Mouse (Mus musculus) T-helper 1 cell (primary cell): Measurements from ENCODE around the gene Gm13889.

Experiments
- in situ Hi-C: fragments of 300-600 bp; cut with MboI, MseI; formaldehyde crosslinking; loops from one replicate; pipeline ENCODE4 v1.15.1; 2025; ENCODE audit warnings: high pct_unique_total_duplicates

Gm13889 gene

DNA sequence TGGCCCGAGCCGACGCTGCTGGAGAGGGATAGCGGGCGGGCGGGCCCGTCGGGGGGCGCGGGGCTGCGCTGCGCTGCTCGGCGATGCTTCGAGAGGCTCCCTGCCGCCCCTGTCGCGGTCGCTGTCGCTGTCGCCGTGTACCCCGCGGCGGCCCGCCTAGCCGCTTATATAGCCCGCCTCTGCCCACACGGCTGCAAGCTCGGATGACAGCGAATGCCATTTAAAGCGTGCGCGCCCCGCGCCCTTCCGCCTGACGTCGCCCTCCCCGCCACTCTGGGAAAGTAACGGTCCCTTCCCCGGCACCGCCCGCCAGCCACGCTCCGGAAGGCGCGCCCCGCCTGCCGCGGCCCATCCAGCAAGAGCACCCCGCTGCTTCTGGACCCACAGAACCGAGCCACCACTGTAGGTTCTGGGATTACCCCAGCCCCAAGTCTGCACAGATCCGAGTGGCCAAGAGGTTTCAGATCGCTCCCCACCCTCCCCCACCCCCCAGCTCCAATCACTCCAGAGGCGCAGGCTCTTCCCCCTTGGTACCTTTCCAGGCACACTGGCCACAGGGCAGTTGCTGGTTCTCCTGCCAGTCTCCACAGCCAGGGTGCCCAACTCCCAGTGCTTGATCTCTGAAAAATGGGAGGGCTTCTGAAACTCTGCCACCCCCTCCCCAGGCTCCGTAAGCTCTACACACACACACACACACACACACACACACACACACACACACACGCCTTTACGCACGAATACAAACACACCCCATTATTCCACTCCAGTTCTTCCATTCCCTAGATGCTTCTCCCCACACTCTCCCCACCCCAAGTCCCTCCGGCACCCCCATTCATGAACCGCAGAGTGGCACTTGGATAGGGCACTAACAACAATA is at the start of gene Gm13889:
TSS of gene Gm13889 (minus strand) at position 294 of the 877 bp plus-strand sequence.
- in situ Hi-C loops, result no loop called here

DNA sequence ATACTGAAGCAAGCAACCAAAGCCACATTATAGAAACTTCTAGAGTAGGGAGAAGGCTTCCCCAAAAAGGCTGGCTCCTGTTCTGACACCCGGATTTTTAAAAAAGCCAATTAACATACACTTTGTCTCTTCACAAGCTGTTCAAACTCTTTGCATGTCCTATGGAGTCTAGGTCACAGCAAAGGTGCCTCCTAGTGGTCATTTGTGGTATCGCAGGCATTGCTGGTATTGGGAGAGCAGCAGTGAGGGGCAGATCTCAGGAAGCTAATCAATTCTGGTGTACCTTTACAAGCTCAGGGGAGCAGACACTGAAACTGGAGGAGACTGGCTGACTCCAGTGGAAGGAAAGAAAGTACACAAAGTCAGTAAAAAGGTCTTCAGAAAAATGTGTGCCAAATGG is 45.3 kb upstream of the Gm13889 start:
- in situ Hi-C loops, result no loop called here

DNA sequence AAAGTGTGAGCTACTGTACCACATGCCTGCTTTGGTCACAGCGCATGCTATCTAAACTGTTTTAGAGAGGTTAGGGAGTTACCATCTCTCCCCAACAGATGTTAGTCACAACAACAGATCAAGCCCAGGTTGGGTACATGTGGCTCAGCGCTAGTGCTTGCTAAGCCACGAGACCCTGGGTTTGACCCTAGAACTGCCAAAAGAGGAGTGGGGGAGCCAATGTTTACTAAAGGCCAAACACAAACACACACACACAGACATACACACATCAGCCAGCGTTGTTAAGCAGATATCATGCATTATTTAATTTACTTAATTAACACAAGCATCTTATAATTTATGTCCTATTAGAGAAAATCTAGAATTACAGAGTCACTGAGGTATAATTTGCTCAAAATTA is 44.9 kb upstream of the Gm13889 start:
- in situ Hi-C loops, result no loop called here

DNA sequence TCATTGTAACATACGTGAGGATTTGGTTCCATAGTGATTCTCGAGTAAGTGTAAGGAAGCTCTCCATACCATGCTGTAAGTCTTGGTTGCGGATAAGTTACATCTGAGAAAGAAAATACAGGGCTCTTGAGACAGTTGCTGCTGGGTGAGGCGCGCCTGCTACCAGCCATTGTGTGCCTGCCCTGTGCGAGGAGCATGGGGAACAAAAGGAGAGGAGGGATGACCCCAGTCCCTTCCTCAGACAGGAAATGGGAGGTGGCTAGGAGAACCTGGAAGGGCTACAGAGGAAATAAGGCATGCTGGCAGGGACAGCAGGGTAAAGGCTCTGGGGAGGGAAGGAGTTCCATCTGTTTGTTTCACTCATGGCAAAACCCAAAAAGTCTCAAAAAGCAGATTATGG is 44.4 kb upstream of the Gm13889 start:
- in situ Hi-C loops, result no loop called here

DNA sequence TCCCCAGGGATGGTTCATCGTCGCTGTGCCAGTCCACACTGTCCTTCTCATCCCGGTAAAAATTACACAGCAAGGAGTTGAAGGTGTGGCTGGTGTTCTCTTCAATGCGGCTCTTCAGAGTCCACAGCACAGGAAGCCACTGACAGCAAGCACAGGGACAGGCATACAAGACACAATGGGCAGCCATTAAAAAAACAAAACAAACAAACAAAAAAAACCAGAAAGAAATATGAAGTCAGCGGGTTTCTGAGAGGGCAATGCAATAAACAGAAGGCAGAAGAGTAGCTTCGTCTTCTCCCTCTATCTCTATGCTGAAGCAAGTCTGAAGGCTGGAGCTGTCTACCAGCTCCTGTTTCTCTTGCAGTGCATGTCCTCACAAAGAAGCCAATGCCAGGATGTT is 39.3 kb upstream of the Gm13889 start, which contains the start of gene Gm27027:
TSS of gene Gm27027 (minus strand) at position 101 of the 400 bp plus-strand sequence.
- in situ Hi-C loops, result no loop called here

DNA sequence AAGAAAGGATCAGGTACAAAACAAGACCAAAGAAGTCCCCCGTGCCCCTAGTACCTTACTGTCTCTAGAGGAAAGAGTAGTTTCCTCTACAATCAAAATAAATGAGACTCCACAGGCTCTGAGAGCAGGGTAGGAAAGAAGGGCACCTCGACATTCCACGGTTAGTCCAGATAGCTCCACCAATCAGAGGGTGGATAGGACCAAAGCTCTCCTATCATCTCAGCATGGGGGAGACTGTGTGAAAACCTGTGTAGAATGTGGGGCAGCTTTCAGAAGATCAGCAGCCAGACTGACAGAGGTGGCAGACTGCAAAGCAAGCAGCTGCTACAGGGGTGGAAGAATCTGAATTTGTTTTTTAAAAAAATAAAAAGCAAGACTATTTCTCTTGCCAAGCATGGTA is 35.8 kb upstream of the Gm13889 start:
- in situ Hi-C loops, result no loop called here

DNA sequence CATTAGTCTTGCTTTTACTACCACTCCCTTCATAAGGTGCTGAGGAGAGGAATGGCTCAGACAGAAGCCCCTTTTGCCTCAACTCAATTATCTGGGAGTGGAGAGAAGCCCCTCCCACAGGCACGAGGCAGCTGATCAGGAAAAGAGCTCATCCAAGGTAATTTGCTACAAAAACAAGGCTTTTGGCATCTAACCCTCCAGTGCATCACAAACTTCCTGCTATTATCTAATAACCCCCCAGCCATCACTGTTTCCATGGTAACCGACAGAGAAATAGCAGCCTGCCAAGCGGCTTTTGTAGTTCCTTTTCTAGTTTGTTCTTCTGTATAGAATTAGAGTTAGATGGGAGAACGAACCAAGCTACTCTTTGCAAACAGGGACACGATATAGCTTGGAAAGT is 35.3 kb upstream of the Gm13889 start:
- in situ Hi-C loops, result no loop called here

DNA sequence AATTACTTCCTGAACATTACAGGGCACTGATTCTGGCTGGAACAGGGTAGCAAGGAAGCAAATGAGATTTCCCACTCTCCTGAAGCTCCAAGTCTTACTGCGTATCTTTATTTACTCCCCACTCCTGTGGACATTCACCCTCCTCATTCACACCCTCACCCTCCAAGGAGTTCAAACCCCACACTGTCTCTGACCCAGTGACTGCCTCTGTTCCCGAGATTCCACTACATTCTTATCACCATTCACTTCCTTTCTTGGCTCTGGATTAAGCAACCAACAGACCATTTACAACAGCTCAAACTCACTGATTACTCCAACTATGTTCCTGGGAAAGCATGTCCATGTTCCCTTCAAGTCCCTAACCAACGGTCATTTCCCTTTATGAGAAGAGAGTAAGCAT is 34.3 kb upstream of the Gm13889 start:
- in situ Hi-C loops, result no loop called here

DNA sequence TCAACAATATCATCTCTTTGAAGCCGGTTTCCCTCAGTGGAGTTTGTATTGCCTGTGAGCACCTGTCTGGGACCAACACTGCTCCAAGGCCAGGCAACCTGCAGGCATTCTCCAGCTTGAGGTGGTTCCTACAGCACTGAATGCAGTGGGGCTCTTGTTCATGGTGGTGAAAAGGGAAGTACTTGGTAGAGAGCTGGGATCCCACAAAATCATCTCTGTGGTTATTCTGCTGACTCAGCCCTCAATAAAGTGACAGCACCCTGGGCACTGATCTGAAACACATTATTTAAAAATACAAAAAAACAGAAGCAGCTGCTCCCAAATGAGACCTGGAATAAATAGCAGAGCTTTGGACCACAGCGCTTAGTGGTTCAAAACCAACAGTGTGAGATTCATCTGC is 31.4 kb upstream of the Gm13889 start:
- in situ Hi-C loops, result no loop called here

DNA sequence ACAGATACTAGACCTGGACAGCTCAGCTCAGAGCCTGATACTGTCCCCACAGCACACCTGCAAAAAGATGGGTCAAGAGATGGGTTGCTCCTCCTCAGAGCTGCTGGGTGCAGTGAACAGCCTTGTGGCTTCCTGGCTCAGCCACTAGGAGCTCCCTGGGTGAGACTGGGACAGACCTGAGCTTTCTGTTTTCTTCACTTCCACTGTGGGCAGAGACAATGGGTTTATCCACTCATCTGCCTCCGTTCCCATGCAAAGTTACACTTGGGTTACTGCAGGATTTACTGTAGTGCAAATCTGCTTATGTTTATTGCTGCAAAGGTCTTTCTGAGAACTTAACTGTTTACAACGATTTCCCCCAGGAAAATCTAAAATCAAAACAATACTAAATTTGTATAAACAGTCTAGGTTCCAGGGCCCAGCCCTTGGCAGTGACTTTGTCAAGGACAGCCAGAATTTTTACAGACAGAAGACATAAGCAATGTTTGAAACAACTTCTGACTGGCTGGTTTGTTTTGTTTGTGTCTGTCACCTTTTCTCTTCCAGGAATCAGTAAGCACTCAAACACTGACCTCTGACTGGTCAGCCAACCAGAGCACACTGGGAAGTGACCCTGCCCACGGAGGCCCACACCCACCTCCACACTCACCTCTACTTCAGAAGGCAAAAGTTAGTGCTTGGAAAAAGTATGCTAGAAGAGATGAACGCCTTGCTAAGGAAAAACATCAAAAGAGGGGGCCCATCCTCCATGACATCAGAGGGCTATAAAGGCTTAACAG is 25.6 kb upstream of the Gm13889 start:
- in situ Hi-C loops, result no loop called here

DNA sequence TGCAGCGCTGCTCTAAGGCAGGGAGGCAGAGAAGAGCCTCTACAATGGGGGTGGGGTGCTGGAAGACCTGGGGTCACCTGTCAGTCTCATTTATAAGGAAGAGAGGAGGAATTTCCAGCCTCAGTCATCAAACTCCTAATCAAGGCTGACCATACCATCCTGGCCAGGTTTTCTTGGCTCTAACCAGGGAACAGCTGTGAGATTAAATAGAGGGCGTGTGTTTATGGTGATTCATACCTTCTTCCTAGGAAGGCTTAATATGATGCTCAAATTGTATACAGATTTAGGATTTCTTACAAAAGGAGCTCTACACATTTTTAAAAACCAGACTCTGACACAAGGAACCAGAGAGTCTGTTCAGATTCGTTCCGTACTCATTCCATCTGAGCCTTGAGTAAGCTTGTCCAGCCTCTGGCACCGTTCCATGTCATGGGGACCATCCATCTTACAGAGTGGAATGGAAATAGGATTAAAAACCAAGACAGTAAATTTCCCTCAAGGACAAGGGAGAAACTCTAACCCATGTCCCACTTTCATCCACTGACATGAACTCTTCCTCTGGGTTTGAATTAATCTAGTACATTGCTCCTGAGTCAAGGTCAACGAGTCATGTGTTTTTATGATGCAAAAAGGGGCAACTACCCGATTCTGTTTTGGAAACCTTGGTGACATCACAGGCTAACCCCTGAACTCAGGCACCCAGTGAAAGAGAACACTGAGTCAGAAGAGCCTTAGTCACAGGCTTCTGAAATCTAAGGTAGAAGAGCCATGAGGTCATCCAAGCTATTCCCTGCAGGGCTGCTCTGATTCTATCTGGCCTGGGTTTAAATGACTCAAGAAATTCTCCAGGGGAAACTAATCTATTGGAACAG is 22.5 kb upstream of the Gm13889 start:
- in situ Hi-C loops, result loop anchor here (10.0 kb wide), 1 partner anchor 555 kb away; no protein-coding TSS in a partner anchor

DNA sequence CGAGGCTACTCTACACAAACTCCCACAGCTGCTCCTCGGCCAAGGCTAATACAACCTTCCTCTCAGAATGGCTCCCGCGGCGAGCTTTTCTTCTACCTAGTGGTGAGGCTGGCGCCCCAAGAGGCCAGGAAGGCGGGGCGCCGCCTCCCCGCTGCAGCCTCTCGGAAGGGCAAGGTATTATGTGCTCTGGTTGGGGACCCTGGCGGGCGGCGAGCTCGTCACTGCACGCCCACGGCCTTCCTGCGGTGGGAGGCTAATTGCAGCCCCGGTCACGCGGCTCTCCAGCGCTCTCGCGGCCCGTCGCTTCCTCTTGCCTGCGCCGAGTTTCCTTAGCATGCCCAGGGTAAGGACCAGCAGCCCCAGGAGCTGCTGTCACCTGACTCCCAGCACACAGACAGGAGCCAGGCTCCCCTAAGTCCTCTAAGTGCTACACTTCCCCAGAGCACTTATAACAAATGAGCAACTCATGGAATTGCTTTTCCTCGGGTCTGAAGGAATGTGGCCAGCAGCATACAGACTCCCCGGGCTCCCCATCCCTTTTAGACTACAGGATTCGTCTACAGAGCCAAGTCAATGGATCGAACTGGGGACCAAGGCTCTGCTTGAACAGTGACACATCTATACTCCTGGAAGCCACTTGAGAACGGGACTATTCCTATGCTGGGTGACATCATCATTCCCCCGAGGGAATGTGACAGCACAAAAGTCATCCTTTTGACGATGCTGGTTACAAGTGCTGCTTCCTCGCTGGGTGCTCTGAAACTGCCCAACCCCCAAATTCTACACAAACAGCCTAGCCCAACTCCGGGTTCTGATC is 19.6 kb upstream of the Gm13889 start:
- in situ Hi-C loops, result loop anchor here (10.0 kb wide), 1 partner anchor 552 kb away; no protein-coding TSS in a partner anchor

DNA sequence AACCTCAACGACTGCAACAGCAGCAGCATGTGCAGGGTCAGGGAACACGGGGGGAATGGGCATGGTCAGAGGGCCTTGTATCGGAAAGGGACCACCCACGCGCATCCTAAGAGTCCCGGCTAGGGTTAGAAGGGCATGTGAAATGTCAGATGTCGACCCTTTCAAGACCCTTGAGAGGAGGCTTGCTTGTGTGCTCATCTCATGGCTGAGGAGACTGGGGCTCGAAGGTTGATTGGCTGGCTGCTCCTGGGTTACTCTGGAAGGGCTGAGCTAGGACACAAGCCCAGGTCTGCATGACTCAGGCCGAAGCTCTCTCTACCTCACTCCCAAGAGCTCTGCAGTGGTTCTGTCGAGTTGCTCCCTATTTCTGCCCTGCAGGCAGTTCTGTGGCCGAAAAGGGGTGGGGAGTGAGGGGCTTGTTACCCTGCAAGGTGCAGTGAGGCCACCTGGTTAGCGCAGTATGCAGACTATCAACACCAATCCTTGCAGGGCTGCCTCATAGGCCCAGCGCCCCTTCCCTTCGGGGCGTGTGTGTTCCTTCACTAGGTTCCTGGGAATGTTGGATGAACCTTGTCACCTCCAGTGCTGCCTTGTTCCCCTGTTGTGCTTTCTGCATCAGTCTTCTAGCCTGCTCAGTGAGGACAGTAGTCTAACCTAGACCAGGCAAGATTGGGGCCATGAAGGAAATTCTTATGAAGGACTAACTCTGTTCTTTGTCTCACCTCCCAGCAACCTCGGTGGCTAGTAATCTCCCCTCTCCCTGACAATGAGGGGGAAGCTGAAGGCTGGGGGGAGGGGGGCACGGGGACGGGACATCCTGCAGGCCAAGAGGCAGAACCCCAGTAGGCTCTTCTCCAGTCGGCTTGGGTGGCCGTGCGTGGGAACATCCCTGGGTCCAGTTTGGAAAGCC is 18.8 kb upstream of the Gm13889 start:
- in situ Hi-C loops, result loop anchor here (10.0 kb wide), 1 partner anchor 551 kb away; no protein-coding TSS in a partner anchor

DNA sequence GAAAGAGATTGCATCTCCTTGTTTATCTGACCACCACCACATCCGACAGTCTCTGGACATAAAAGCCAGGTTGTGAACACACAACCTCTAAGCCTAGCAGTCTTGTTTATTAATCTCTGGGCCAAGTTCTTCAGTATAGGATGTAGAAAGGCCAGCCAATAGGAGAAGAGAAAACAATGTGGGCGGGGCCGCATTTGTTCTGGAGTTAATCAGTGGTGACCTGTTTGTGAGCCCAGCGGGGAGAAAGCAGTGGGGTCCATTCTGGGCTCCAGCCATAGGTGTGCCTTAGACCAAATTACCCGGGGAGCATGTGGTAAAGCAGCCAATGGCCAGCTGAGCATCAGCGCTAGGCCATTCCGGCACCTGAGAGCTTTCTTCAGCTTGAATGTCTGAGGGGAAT is 18.0 kb upstream of the Gm13889 start:
- in situ Hi-C loops, result loop anchor here (10.0 kb wide), 1 partner anchor 550 kb away; no protein-coding TSS in a partner anchor

DNA sequence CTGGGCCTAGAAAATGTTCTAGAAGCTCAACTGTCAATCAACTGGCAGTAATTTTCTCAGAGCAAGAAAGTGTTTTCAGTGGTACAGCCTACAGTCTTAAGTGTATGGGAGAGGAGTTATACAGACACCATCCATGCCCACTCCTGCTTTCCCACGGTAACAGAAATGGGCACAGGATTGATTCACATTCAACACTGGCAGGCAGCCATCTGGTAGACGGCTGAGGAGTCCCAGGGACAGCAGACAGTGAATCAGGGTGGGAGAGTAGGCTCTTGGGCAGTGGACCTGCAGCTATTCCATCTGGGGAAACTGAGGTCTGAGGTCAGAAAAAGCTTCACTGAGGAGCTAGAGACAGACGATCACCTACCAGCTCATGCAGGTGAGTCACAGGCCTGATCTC is 14.6 kb upstream of the Gm13889 start:
- in situ Hi-C loops, result loop anchor here (10.0 kb wide), 1 partner anchor 547 kb away; no protein-coding TSS in a partner anchor

DNA sequence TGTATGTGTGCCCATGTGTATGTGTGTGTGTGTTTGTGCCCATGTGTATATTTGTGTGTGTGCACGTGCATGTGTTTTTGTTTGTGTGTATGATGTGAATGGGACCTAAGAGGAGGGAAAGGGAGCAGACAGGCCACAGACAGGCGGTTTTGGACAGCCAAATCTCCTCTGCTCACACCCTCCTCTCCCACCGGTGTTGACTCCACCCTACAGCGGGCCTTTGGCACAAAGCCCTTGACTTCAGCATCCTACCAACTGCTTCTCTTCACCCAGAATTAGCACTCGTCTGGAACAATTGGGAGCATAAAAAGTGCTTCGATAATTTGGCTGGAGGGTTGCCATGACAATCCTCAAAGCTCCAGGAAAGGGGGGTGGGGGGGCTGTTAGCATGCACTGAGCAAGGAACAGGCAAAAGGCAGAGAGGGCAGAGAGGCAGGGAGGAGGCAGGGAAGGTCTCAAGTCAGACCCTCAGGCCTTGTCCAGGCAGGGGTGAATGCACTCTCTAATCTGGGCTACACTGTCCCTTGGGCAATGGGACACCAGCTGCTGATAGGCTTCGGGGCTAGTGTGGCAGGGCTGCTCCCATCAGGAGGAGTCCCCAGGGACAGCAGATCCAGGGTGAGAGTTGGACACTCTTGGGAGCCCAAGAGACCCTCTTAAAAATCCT is 7.6 kb upstream of the Gm13889 start:
- in situ Hi-C loops, result no loop called here

DNA sequence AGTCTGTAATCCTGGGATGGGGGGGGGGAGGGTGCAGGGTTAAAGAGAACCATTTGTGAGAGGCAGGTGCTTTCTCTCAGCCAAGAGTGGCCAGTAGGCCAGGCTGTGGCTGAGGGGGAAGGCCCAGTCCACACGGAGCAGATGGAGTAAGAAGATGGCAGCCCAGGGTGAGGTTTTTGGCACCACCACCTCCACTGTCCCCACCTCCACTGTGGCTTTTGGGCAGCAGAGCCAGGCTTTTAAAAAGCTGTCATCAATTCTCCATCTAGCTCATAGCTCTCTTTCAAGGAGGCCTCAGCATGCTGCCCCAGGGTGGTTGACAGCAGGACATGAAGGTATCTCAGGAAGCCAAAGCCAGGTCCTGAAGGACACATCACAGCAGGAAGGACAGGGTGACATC is 6.8 kb upstream of the Gm13889 start:
- in situ Hi-C loops, result no loop called here

DNA sequence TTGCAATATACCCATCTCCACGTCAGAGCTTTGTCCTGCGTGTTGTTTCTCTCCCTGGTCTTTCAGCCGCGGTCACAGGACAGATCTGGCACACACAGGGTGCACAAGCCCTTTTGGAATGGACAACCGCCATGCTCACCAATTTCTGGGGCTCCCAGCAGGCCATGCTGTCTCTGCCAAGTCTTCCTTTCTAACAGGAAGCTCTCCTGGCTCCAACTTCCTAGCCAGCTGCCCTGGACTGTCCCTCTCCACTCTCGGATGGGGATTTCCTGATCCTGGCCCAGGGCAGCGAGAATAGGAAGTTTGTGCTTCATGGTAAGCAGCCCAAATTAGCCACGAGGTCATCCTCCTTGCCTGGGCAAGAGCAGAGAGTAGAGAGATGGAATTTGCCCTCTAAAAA is 4.7 kb upstream of the Gm13889 start:
- in situ Hi-C loops, result no loop called here

DNA sequence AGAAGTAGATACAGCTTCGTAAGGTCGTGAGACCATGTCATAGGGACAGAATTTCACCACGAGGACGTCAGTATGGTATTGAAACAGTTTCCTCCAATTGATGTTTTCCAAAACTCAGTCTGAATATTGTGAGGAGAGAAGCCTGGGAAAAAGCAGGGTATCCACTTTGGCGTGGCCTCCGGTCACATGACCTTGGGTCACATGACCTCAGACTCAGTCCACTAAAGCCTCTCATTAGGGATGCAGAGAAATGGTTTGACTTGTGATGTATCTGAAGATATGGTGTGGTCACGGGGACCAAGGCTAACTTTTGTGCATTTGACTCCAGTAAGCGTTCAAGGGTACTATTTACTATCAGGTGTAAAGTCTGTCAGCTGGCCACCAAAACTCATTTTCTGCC is 2.3 kb upstream of the Gm13889 start:
- in situ Hi-C loops, result no loop called here
